Mouse (Mus musculus): ENCODE data around the gene Tnrc6b. TPM values are rescaled to one million over a fixed set of nuclear protein-coding genes. Genes with fewer than 3 reads are reported as not detected.

Gene Tnrc6b
- polyA plus RNA-seq, 1 experiment from 2014 or later: 18.7 TPM

- H3K27me3 ChIP-seq: no peaks in the 10 kb centered on the region
- no peaks in the 10 kb centered on the region for H3K36me3 ChIP-seq
- DNase-seq (no peak), ATAC-seq (ENCODE audit: low read depth) (no peak)
- WGBS (ENCODE audit: insufficient replicate concordance): 76% methylated on average over 2 of the region's 2 CpGs
- no peak overlapping the region for H3K4me3 ChIP-seq (replicated peaks)
- H3K27ac ChIP-seq: peak overlapping the region; percentile 7; the same call in 1 of the 2 replicates
- H3K4me2 ChIP-seq: no peak overlapping the region
- peaks cover 46% of the 10 kb centered on the region for H3K4me1 ChIP-seq (replicated peaks)
- H3K9ac ChIP-seq: no peak overlapping the region
- H3K9me3 ChIP-seq (replicated peaks): no peaks in the 10 kb centered on the region
Observed at GRCm38 (mm10) chr15:80765381-80765780, 54.3 kb downstream of the Tnrc6b start.

GRCm38 (mm10) chr15:80768216-80768615 lies 57.1 kb downstream of the Tnrc6b start:
- no peaks in the 10 kb centered on the region for H3K9me3 ChIP-seq (replicated peaks)
- no peaks in the 10 kb centered on the region for H3K36me3 ChIP-seq
- no peak overlapping the region for H3K9ac ChIP-seq
- ATAC-seq (ENCODE audit: low read depth) (no peak), DNase-seq (no peak)
- WGBS (ENCODE audit: insufficient replicate concordance): 82% methylated on average over 3 of the region's 3 CpGs
- H3K27ac ChIP-seq: no peak overlapping the region
- no peaks in the 10 kb centered on the region for H3K27me3 ChIP-seq
- no peak overlapping the region for H3K4me3 ChIP-seq (replicated peaks)
- H3K4me1 ChIP-seq (replicated peaks): peaks cover 35% of the 10 kb centered on the region
- no peak overlapping the region for H3K4me2 ChIP-seq

DNA sequence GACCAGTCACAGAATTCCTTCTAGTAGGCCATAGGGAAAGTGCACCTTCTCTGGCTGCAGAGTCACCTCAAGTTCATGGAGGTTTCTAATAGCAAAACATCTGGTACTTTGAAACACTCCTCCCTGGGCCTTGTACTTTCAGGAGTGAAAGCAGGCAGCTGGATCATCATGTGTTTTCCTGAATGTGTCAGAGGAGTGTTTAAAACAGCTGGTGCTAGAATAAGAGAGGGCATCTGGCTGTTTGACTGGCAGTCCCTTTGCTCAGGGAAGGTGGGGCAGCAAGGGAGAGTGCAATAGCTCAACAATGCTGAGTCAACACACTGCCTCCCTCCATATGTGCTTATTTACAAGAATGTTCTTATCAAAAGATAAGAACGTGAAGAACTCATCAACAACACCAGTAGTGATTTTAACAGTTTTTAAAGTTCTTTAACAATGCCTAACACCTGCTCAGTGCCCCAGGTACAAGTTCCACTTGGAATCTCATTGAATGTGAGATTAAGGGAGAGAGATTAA lies 60.9 kb downstream of the Tnrc6b start:
- Histone ChIP-seq H3K9ac (no peak overlapping the region), H3K4me2 (no peak overlapping the region), H3K36me3 (no peaks in the 10 kb centered on the region), H3K4me1 (replicated peaks) (peaks cover 16% of the 10 kb centered on the region), H3K27ac (peak overlapping the region; percentile 44; the same call in 1 of the 2 replicates), H3K9me3 (replicated peaks) (no peaks in the 10 kb centered on the region), H3K4me3 (replicated peaks) (no peak overlapping the region), H3K27me3 (no peaks in the 10 kb centered on the region)
- DNase-seq (peak; percentile 26), ATAC-seq (ENCODE audit: low read depth) (peak; percentile 66)
- 2% methylated on average over 1 of the region's 1 CpGs for WGBS (ENCODE audit: insufficient replicate concordance)

GRCm38 (mm10) chr15:80774666-80775065 lies 63.6 kb downstream of the Tnrc6b start:
- Histone ChIP-seq H3K27me3 (no peaks in the 10 kb centered on the region), H3K4me1 (replicated peaks) (peaks cover 22% of the 10 kb centered on the region), H3K27ac (no peak overlapping the region), H3K36me3 (no peaks in the 10 kb centered on the region), H3K9me3 (replicated peaks) (no peaks in the 10 kb centered on the region), H3K4me3 (replicated peaks) (no peak overlapping the region), H3K4me2 (no peak overlapping the region), H3K9ac (no peak overlapping the region)
- DNase-seq (no peak), ATAC-seq (ENCODE audit: low read depth) (no peak)
- WGBS (ENCODE audit: insufficient replicate concordance): 81% methylated on average over 1 of the region's 1 CpGs

GRCm38 (mm10) chr15:80779006-80779405 lies 67.9 kb downstream of the Tnrc6b start:
- Histone ChIP-seq H3K4me2 (no peak overlapping the region), H3K4me1 (replicated peaks) (peaks cover 31% of the 10 kb centered on the region), H3K27ac (no peak overlapping the region), H3K9ac (no peak overlapping the region), H3K9me3 (replicated peaks) (no peaks in the 10 kb centered on the region), H3K36me3 (no peaks in the 10 kb centered on the region), H3K27me3 (no peaks in the 10 kb centered on the region), H3K4me3 (replicated peaks) (no peak overlapping the region)
- ATAC-seq (ENCODE audit: low read depth) (no peak), DNase-seq (no peak)
- 78% methylated on average over 3 of the region's 3 CpGs for WGBS (ENCODE audit: insufficient replicate concordance)

DNA sequence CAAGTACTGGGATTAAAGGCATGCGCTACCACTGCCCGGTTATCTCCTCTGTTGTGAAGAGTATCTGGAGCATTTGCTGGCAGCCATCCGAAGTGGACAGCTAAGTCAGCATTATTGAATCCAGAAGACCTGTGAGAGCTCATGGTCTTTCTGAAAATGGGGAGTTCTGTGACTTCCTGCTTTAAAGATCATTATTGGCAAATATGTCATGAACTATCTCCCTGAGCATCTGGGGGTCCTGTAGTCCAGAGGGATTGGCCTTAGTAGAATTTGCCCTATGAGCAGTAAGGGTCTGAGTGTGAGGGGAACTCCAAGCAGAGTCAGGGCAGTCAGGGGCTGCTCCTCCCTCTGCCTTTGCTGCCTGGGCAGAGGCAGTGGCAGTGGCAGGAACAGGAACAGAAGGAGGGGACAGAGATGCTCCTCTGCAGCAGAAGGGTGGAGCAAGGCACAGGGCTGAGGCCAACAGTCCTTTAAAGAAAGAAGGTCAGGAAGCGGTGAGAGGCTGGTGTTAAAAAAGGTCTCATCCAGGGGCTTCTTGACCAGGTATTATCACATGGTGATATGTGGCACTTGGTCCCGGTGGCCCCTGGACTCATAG lies 69.1 kb downstream of the Tnrc6b start:
- no peak for ATAC-seq (ENCODE audit: low read depth)
- Histone ChIP-seq H3K9me3 (replicated peaks) (no peaks in the 10 kb centered on the region), H3K36me3 (no peaks in the 10 kb centered on the region), H3K4me2 (no peak overlapping the region), H3K4me3 (replicated peaks) (no peak overlapping the region), H3K9ac (no peak overlapping the region), H3K27ac (no peak overlapping the region), H3K27me3 (no peaks in the 10 kb centered on the region), H3K4me1 (replicated peaks) (peaks cover 38% of the 10 kb centered on the region)
- 74% methylated on average over 5 of the region's 5 CpGs for WGBS (ENCODE audit: insufficient replicate concordance)
- no peak for DNase-seq

DNA sequence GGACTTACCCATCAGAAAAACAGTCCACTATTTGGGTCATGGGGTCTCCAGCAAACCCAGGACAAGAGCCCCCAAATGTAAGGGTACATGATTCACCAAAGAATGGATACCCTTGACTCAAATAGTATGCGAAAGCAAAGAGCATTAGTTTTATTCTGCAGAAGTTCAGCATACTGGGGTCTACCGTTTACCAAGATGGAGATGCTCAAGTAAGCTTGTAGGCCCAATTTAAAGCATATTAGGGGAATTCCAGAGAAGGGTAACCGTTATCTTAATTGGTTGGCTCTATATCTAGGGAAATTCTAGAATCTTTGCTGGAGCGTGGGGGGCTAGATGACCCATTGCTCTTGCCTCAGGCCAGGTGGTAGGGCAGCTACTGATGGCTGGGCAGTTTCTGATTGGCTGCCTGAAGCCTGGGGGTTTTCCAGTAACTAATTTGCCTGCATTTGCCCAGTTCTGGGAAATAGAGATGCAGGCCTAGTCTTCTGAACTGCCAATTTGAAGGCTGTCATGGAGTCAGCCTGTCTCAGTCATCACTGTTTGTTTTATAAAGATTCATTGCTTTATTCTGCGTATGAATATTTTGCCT lies 70.2 kb downstream of the Tnrc6b start:
- peaks cover 38% of the 10 kb centered on the region for H3K4me1 ChIP-seq (replicated peaks)
- H3K27ac ChIP-seq: no peak overlapping the region
- WGBS (ENCODE audit: insufficient replicate concordance): 83% methylated on average over 5 of the region's 5 CpGs
- no peak overlapping the region for H3K4me3 ChIP-seq (replicated peaks)
- H3K4me2 ChIP-seq: no peak overlapping the region
- ATAC-seq (ENCODE audit: low read depth) (no peak), DNase-seq (no peak)
- no peaks in the 10 kb centered on the region for H3K36me3 ChIP-seq
- no peaks in the 10 kb centered on the region for H3K9me3 ChIP-seq (replicated peaks)
- H3K9ac ChIP-seq: no peak overlapping the region
- no peaks in the 10 kb centered on the region for H3K27me3 ChIP-seq

- Histone ChIP-seq H3K27ac (no peak overlapping the region), H3K9me3 (replicated peaks) (no peaks in the 10 kb centered on the region), H3K4me2 (no peak overlapping the region; the same call in 1 of the 2 replicates), H3K9ac (no peak overlapping the region), H3K27me3 (no peaks in the 10 kb centered on the region), H3K4me1 (replicated peaks) (peaks cover 33% of the 10 kb centered on the region), H3K4me3 (replicated peaks) (no peak overlapping the region), H3K36me3 (no peaks in the 10 kb centered on the region)
- DNase-seq: no peak
- 65% methylated on average over 7 of the region's 7 CpGs for WGBS (ENCODE audit: insufficient replicate concordance)
- 0 out of 2 replicates have a peak, but pooled peaks have one; percentile 39 for ATAC-seq (ENCODE audit: low read depth)
Observed at GRCm38 (mm10) chr15:80784553-80784971, 73.4 kb downstream of the Tnrc6b start.

GRCm38 (mm10) chr15:80785699-80786098 lies 74.6 kb downstream of the Tnrc6b start:
- 87% methylated on average over 1 of the region's 1 CpGs for WGBS (ENCODE audit: insufficient replicate concordance)

GRCm38 (mm10) chr15:80787746-80788145 lies 76.6 kb downstream of the Tnrc6b start:
- no peaks in the 10 kb centered on the region for H3K9me3 ChIP-seq (replicated peaks)
- peaks cover 15% of the 10 kb centered on the region for H3K4me1 ChIP-seq (replicated peaks)
- no peaks in the 10 kb centered on the region for H3K27me3 ChIP-seq
- H3K9ac ChIP-seq: no peak overlapping the region
- H3K4me3 ChIP-seq (replicated peaks): no peak overlapping the region
- DNase-seq (no peak), ATAC-seq (ENCODE audit: low read depth) (no peak)
- H3K36me3 ChIP-seq: no peaks in the 10 kb centered on the region
- H3K27ac ChIP-seq: no peak overlapping the region
- H3K4me2 ChIP-seq: no peak overlapping the region
- WGBS (ENCODE audit: insufficient replicate concordance): 80% methylated on average over 4 of the region's 4 CpGs

More at GRCm38 (mm10) chr15:80785699-80786098, 74.6 kb downstream of the Tnrc6b start:
- peaks cover 23% of the 10 kb centered on the region for H3K4me1 ChIP-seq (replicated peaks)
- no peak for ATAC-seq (ENCODE audit: low read depth)
- no peaks in the 10 kb centered on the region for H3K9me3 ChIP-seq (replicated peaks)
- no peak overlapping the region for H3K9ac ChIP-seq
- H3K4me2 ChIP-seq: no peak overlapping the region
- no peaks in the 10 kb centered on the region for H3K36me3 ChIP-seq
- no peak overlapping the region for H3K27ac ChIP-seq
- DNase-seq: no peak
- no peaks in the 10 kb centered on the region for H3K27me3 ChIP-seq
- H3K4me3 ChIP-seq (replicated peaks): no peak overlapping the region

- DNase-seq: no peak
- Histone ChIP-seq H3K9ac (no peak overlapping the region), H3K4me1 (replicated peaks) (peaks cover 7% of the 10 kb centered on the region), H3K4me2 (no peak overlapping the region), H3K27ac (no peak overlapping the region), H3K36me3 (no peaks in the 10 kb centered on the region), H3K9me3 (replicated peaks) (no peaks in the 10 kb centered on the region), H3K27me3 (no peaks in the 10 kb centered on the region), H3K4me3 (replicated peaks) (no peak overlapping the region)
- ATAC-seq (ENCODE audit: low read depth): no peak
- WGBS (ENCODE audit: insufficient replicate concordance): 55% methylated on average over 3 of the region's 3 CpGs
Observed at GRCm38 (mm10) chr15:80792556-80792955, 81.4 kb downstream of the Tnrc6b start.

DNA sequence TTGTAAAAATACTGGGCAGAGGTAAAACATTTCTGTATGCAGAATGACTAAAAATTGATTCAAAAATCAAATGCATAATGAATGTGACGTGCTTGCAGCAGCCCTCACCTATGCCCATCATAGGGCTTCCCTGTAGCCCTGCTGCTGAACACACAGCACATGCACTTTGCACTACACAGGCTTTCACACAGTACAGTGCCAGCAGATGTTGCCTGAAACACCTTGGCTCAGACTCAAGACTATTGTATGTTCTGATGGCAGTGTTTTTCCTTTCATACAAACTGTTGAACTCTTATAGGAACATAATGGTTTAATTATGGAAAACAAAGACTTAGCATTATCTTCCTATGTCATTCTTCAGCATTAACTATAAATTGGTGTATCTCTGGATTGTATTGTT lies 84.0 kb downstream of the Tnrc6b start:
- H3K27me3 ChIP-seq: no peaks in the 10 kb centered on the region
- no peaks in the 10 kb centered on the region for H3K36me3 ChIP-seq
- no peak overlapping the region for H3K4me3 ChIP-seq (replicated peaks)
- DNase-seq (no peak), ATAC-seq (ENCODE audit: low read depth) (no peak)
- H3K9me3 ChIP-seq (replicated peaks): no peaks in the 10 kb centered on the region
- H3K4me1 ChIP-seq (replicated peaks): peaks cover 11% of the 10 kb centered on the region
- H3K4me2 ChIP-seq: no peak overlapping the region
- H3K27ac ChIP-seq: no peak overlapping the region
- no peak overlapping the region for H3K9ac ChIP-seq
- 73% methylated on average over 1 of the region's 1 CpGs for WGBS (ENCODE audit: insufficient replicate concordance)

All from liver, embryonic 13.5 days (tissue).